Mouse (Mus musculus) liver, embryonic 11.5 days (tissue): ENCODE measurements around the gene Rac2. TPM values are rescaled to one million over a fixed set of nuclear protein-coding genes. Genes with fewer than 3 reads are reported as not detected.

Experiments used
- ATAC-seq: fragments of 200-750 bp; cut with Nextera tagmentation; replicated peaks from 2 replicates; pipeline ENCODE4 v1.8.0; 2017; ENCODE audit warnings: moderate number of reproducible peaks, mild to moderate bottlenecking, moderate TSS enrichment, moderate library complexity; ENCODE audit not compliant: low FRiP score
- DNase-seq: peaks from one replicate; pipeline ENCODE4 v3.0.0-alpha.2; 2017; ENCODE audit warnings: low spot score
- H3K27ac ChIP-seq: fragments of 300-500 bp; sonication (generic); 2 replicates; pipeline ENCODE4 v1.5.1; 2014; ENCODE audit warnings: mild to moderate bottlenecking, low read depth, low read length, control low read depth
- H3K27me3 ChIP-seq: fragments of 300-500 bp; sonication (generic); replicated peaks from 2 replicates; pipeline ENCODE4 v1.6.1; 2014; ENCODE audit warnings: low read length, mixed read lengths; ENCODE audit not compliant: control insufficient read depth, insufficient read depth
- H3K36me3 ChIP-seq: fragments of 300-500 bp; sonication (generic); 2 replicates; pipeline ENCODE4 v1.6.1; 2014; ENCODE audit warnings: mild to moderate bottlenecking, low read length, moderate library complexity, mixed read lengths; ENCODE audit not compliant: control insufficient read depth, insufficient read depth
- H3K4me1 ChIP-seq: fragments of 300-500 bp; sonication (generic); replicated peaks from 2 replicates; pipeline ENCODE4 v1.6.1; 2014; ENCODE audit warnings: low read length, mixed read lengths; ENCODE audit not compliant: control insufficient read depth, insufficient read depth
- H3K4me2 ChIP-seq: fragments of 300-500 bp; sonication (generic); 2 replicates; pipeline ENCODE4 v1.6.1; 2014; ENCODE audit warnings: mild to moderate bottlenecking, control low read depth, moderate library complexity
- H3K4me3 ChIP-seq: fragments of 300-500 bp; sonication (generic); 2 replicates; pipeline ENCODE4 v1.5.1; 2014; ENCODE audit warnings: low read depth, low read length, control low read depth
- H3K9ac ChIP-seq: fragments of 300-500 bp; sonication (generic); 2 replicates; pipeline ENCODE4 v1.6.1; 2014; ENCODE audit warnings: low read depth, low read length, control low read depth
- H3K9me3 ChIP-seq: fragments of 300-500 bp; sonication (generic); 2 replicates; pipeline ENCODE4 v1.6.1; 2016; ENCODE audit warnings: low read length, inconsistent platforms, mixed read lengths; ENCODE audit not compliant: control insufficient read depth
- WGBS: fragments of 180-500 bp; shearing (Covaris S2); extraction: QIAGEN DNeasy Blood & Tissue Kit; methylation state at CpG from one replicate; pipeline ENCODE4 v1.1.7; 2014; 5-methylcytosine and 5-hydroxymethylcytosine counted together
- polyA plus RNA-seq: library from polyadenylated mRNA; unstranded; fragments of >200 nt; fragmentation: Nextera tagmentation; extraction: Ambion mirVana; gene quantifications from 2 replicates; pipeline ENCODE4 v1.2.1, GENCODE M21; 2014

Gene Rac2
- 124 and 126 TPM in 2 replicates for polyA plus RNA-seq

DNA sequence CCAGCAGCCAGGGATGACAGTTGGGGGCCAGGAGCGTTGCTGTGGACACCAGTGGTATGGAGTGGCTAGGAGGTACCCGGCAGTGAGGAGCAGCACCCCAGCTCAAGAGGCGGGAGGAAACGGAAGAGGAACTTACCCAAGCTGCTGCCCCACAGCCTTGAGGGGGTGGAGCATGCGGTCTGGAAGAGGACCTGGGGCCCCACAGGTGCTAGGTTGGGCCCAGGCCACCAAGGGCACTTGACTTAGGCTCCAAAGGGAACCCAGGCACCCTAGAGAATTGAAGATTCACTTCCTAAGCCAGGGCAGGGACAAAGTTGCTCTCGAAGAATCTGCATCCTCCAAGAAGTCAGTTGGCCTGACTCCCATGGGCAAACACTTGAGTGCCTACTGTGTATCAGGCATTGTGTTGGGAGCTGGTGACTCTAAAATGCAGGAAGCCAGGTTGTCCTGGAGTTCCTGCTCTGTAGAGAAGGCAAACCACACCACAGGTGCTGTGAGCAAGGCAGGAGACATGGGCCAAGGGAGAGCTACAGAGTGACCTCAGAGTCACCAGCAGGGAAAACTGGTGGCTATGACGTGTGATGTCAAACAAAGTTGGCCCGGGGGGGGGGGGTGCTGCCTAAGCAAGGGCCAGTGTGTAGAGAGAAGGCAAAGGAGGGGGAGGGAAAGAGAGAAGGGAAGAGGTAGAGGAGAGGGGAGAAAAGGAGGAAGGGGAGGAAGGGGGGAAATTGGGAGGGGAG lies at the start of gene Rac2:
Gene Rac2, minus strand, starts transcription at position 126 of the 740 bp plus-strand sequence.
- H3K4me3 ChIP-seq: peak within 1 kb of the TSS; percentile 57
- peaks cover 27% of the 10 kb centered on the region for H3K4me1 ChIP-seq
- H3K9ac ChIP-seq: peak within 1 kb of the TSS; percentile 74
- no peak for DNase-seq
- H3K36me3 ChIP-seq: no peaks in the 10 kb centered on the region
- peak; percentile 53 for ATAC-seq
- WGBS: 42% methylated on average over 8 of the region's 8 CpGs
- H3K27me3 ChIP-seq: no peaks in the 10 kb centered on the region
- H3K4me2 ChIP-seq: peak within 1 kb of the TSS; percentile 73
- H3K27ac ChIP-seq: peak within 1 kb of the TSS; percentile 98
- no peaks in the 10 kb centered on the region for H3K9me3 ChIP-seq

DNA sequence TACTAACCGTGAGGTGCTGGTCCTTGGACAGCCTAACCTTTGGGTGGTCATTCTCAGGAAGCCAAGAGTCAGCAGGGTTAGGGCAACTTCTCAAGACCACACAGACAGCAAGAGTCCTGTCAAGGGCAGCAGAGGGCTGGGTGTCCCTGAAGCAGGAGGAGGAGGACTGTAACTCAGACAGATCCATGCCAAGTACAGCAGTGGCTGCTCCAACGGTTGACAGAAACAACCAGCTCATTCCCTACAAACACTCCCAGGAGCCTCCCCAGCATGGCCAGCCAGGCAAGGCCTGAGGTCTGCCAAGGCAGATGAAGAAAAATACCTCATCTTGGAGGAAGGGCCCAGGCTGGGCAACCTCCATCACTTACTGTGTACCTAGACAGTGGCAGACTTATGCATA lies 44.4 kb upstream of the Rac2 start:
- no peak overlapping the region for H3K4me3 ChIP-seq
- no peaks in the 10 kb centered on the region for H3K9me3 ChIP-seq
- no peak for DNase-seq
- H3K27me3 ChIP-seq: no peaks in the 10 kb centered on the region
- no peaks in the 10 kb centered on the region for H3K4me1 ChIP-seq
- H3K4me2 ChIP-seq: no peak overlapping the region
- no peak for ATAC-seq
- H3K9ac ChIP-seq: no peak overlapping the region
- no peaks in the 10 kb centered on the region for H3K36me3 ChIP-seq
- H3K27ac ChIP-seq: no peak overlapping the region
- WGBS: 76% methylated on average over 2 of the region's 2 CpGs

DNA sequence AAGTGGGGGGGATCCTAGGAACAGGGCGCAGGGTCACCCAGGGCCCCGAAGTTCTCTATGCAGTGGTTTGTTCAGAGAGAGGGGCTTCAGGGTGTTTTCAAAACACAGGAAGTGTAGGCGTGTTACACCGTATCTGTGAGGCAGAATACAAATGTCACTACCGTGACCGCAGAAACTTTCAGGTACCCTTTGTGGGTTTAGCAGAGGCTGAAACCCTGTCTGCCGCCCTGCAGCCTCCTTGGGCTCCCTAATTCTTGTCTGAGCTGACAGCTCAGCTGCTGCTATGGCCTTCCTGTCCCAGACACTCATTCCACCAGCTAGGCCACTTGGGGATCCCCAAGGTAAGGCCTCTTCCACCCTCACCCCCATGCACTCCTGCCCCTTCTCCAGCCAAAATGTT lies 42.0 kb upstream of the Rac2 start:
- no peak for ATAC-seq
- no peak overlapping the region for H3K9ac ChIP-seq
- no peak for DNase-seq
- H3K9me3 ChIP-seq: no peaks in the 10 kb centered on the region
- WGBS: 86% methylated on average over 7 of the region's 7 CpGs
- H3K4me2 ChIP-seq: no peak overlapping the region
- no peaks in the 10 kb centered on the region for H3K36me3 ChIP-seq
- no peak overlapping the region for H3K27ac ChIP-seq
- no peaks in the 10 kb centered on the region for H3K4me1 ChIP-seq
- no peaks in the 10 kb centered on the region for H3K27me3 ChIP-seq
- H3K4me3 ChIP-seq: no peak overlapping the region

DNA sequence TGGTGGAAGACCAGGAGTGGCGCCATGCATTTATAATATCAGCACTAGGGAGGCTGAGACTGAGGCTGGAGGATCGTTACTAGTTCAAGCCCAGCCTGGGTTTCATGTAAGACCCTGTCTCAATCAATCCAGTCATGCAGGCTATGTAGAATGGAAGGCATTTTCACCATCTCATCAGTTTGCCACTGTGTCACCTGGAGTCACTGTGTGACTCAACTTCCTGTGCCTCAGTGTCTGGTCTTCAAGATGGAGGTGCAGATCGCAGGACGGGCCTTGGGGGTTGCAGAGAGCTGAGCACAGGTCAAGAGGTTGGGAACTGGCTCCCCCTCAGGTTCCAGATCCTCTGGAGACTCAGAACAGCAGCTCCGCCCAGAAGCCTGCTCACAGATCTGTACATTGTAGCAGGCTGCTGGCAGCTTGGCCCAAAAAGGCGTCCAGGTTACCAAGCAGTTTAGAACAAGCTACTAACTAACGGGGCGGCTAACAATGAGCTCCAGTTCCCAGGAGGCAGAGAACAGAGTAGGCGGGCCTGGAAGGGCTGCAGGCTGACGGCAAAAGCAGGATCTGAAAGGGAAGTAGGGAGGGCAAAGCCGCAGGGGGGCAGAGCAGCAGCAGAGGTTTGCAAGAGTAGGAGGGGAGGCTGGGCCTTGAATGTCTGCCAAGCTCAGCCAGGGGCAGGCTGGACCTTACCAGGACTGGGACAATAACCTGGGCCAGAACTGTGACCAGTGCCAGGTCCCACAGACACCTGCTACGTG lies 38.3 kb upstream of the Rac2 start:
- H3K27ac ChIP-seq: no peak overlapping the region
- no peak overlapping the region for H3K4me3 ChIP-seq
- no peak overlapping the region for H3K9ac ChIP-seq
- H3K27me3 ChIP-seq: no peaks in the 10 kb centered on the region
- H3K36me3 ChIP-seq: no peaks in the 10 kb centered on the region
- DNase-seq: no peak
- no peaks in the 10 kb centered on the region for H3K9me3 ChIP-seq
- WGBS: 58% methylated on average over 12 of the region's 12 CpGs
- H3K4me1 ChIP-seq: no peaks in the 10 kb centered on the region
- no peak overlapping the region for H3K4me2 ChIP-seq
- ATAC-seq: no peak

DNA sequence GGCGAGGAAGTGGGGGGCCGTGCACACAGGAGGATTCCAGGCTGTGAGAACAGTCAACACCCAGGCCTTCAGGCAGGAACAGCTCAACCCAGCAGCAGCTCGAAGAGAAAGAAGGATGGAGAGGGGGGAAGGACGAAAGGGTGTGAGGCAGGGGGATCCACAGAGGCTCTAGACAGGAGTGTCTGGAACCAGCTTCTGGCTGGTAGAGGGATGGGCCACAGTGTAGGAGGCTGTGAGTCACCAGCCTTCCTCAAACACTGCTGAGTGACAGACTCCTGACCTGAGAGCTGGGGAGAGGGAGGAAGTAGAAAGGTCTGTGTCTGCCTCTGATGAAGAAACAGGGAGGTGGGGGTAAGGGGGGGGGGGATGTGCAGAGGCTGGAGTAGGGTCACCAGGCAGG lies 34.9 kb upstream of the Rac2 start:
- Histone ChIP-seq H3K27ac (no peak overlapping the region), H3K4me1 (no peaks in the 10 kb centered on the region; the same call in 1 of the 2 replicates), H3K36me3 (no peaks in the 10 kb centered on the region), H3K27me3 (no peaks in the 10 kb centered on the region), H3K9me3 (no peaks in the 10 kb centered on the region), H3K9ac (no peak overlapping the region), H3K4me3 (no peak overlapping the region), H3K4me2 (no peak overlapping the region)
- WGBS: 50% methylated on average over 4 of the region's 4 CpGs
- ATAC-seq (0 out of 2 replicates have a peak, but pooled peaks have one; percentile 44), DNase-seq (no peak)

DNA sequence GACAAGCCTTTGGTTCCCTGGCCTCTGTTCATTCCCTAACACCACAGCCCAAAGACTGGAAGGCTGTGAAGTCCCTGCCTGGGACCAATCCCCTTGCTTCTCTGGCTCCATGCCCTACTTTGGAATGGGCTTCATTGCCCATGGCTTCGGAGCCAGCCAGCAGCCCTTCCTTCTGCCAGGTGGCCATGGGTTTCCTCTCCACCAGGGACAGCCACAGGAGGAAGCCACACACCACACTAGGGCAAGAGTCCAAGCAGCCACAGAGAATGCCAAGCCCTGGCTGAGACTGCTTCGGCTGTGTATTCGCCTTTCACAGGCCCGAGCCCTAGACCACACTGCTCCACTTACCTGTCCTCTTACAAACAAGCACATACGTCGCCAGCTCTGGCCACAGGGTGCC lies 33.5 kb upstream of the Rac2 start:
- Histone ChIP-seq H3K36me3 (no peaks in the 10 kb centered on the region), H3K27me3 (no peaks in the 10 kb centered on the region), H3K4me3 (no peak overlapping the region), H3K27ac (no peak overlapping the region), H3K4me2 (no peak overlapping the region), H3K4me1 (no peaks in the 10 kb centered on the region; the same call in 1 of the 2 replicates), H3K9me3 (no peaks in the 10 kb centered on the region), H3K9ac (no peak overlapping the region)
- DNase-seq: no peak
- WGBS: 85% methylated on average over 6 of the region's 6 CpGs
- ATAC-seq: no peak

DNA sequence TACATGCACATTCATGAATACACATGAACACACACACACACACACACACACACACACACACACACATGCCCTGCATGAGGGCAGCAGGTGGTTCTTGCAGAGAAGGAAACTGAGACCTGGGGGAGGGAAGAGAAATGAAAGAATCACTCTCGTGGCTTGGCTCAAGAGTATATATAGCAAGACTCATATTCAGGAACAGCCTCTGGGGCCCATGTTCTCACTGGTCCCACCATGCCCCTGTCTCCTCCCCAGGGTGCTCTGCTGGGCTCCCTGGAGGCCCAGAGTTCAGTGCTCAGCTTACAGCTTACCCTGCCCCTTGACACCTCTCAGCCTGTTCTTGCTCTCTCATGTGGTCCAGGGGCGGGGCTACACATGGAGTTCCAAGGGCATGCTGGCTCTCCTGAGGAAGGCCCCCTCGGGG lies 32.8 kb upstream of the Rac2 start:
- Histone ChIP-seq H3K27me3 (no peaks in the 10 kb centered on the region), H3K27ac (no peak overlapping the region), H3K4me2 (no peak overlapping the region), H3K4me3 (no peak overlapping the region), H3K4me1 (no peaks in the 10 kb centered on the region; the same call in 1 of the 2 replicates), H3K9me3 (no peaks in the 10 kb centered on the region), H3K36me3 (no peaks in the 10 kb centered on the region), H3K9ac (no peak overlapping the region)
- no peak for DNase-seq
- 54% methylated on average over 3 of the region's 3 CpGs for WGBS
- ATAC-seq: no peak

DNA sequence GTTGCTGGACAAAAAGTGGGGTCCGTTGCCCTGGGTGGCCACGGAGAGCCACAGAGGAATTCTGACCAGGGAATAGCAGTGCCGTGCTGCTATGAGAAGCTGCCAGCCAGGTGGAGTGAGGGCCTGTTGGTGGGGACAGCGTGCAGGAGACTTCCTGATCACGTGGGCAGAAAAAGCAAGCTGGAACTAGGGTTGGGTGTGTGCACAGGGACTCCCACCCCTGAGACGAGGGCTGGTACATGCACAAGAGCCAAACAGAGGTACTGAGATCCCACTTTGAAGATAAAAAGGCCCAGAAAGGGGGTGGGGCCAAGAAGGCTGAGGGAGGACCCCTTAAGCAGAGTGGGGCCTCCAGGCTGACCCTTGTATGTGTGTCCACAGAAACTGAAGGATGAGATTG lies 31.7 kb upstream of the Rac2 start:
- Histone ChIP-seq H3K9me3 (no peaks in the 10 kb centered on the region), H3K4me1 (no peaks in the 10 kb centered on the region; the same call in 1 of the 2 replicates), H3K36me3 (no peaks in the 10 kb centered on the region), H3K4me3 (no peak overlapping the region), H3K27me3 (no peaks in the 10 kb centered on the region), H3K9ac (no peak overlapping the region), H3K4me2 (no peak overlapping the region), H3K27ac (no peak overlapping the region)
- 67% methylated on average over 6 of the region's 6 CpGs for WGBS
- DNase-seq: no peak
- ATAC-seq: no peak
